Mouse (Mus musculus): Measurements from ENCODE around the gene Rpl5. TPM values are rescaled to one million over a fixed set of nuclear protein-coding genes. Genes with fewer than 3 reads are reported as not detected.
"Not testable (repeated sequence)": the region's sequence is repeated elsewhere in the genome, so short reads cannot be mapped to it uniquely, and the experiment has no call there.

Gene Rpl5
- total RNA-seq, 2 experiments from 2014 or later = 36.7 to 45.6 TPM

DNA sequence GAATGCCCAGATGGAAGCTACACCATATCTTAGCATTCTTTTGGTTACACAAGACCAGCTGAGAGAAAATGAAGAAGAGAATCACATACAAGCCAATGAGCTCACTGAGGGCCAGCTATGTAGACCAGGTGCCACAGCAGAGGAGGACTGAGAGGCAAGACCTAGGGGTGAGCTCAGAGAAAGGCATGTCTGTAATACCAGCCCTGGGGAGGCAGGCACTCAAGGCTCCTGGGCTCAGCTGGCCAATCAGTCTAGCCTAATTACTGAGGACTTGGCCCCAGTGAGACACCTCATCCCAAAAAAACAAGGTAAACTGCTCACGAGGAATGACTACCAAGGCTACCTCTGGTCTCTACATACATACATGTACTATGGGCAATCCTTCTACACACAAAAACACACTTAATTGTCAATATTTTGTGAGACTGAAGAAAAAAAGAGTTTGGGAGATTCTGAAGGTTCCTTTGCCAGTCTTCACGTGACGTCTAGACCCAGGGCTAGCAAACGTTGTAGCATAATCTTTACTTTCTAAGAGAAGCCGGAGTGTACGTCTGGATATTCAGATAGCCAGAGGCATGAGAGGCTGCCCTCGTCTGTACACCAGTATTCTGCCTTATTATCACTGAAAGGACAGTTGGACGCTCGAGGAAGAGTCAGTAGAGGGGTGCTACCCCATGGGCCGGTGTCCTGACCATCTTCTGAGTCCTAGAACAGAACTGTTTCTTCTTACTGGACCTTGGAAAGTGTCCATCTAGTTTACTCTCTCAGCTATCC lies 34.7 kb downstream of the Rpl5 start:
- no peak for DNase-seq
- intact Hi-C loops (cut with DNase I; ENCODE audit: low total_unique reads) = no loop called here

DNA sequence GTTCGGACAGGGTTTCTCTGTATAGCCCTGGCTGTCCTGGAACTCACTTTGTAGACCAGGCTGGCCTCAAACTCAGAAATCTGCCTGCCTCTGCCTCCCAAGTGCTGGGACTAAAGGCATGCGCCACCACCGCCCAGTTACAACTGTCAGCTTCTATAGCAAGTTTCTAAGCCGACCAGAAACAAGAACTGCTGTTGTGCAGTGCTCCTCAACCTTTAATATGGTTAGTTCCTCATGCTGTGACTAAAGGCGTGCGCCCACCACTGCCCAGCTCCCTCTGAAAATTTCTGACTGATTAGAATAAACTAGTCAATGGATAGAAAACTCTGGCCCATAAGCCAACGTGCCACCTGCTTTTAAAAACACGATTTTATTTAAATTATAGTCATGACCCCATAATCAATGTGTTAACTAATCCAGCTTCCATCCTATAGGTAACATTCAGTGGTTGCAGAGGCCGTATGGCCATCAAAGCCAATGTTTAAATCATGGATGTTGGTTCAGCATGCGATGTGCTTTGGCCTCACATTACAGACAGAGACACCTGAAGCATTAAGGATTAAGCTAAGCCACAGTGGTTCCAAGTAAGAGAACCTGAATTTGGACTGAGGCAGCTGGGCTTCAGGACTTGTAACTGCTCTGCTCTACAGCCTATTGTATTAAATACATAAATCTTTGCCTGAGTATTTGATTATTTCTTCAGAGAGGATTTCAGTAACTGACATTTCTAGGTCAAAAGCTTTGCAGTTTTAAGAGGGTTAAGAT lies 36.5 kb downstream of the Rpl5 start:
- intact Hi-C loops (cut with DNase I; ENCODE audit: low total_unique reads) = no loop called here
- DNase-seq = no peak

DNA sequence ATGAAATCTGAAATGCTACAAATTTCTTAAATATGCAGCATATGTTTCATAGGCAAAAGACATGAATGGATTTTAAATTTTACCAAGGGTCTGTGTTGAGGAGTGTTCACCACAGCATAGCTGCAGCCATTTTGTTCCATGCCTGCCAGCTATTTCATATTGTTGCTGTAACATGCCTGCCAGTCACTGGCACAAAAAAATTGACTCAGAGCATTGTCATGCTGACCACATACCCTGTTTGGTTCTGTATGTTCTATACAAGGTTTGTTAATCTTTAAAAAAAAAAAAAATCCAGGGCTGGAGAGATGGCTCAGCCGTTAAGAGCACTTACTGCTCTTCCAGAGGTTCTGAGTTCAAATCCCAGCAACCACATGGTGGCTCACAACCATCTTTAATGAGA lies 38.2 kb downstream of the Rpl5 start:
- DNase-seq; intact Hi-C loops (cut with DNase I; ENCODE audit: low total_unique reads): not testable (repeated sequence)

DNA sequence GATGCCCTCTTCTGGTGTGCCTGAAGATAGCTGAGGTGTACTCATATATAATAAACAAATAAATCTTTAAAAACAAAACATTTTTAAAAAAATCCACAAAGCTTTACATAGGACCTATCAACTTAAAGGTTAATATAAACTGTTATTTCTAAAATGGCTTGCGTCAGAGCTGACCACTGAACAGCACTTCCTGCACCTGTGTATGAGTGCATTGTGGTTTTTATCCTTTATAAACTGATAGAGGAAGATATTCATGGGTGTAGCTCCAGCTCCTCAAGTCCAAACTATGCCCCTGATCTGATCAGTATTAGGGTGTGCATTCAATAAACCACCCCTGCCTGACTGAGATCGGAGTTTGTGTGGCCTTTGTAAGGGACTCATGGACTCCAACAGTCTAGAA lies 38.6 kb downstream of the Rpl5 start:
- no peak for DNase-seq
- intact Hi-C loops (cut with DNase I; ENCODE audit: low total_unique reads) = no loop called here

DNA sequence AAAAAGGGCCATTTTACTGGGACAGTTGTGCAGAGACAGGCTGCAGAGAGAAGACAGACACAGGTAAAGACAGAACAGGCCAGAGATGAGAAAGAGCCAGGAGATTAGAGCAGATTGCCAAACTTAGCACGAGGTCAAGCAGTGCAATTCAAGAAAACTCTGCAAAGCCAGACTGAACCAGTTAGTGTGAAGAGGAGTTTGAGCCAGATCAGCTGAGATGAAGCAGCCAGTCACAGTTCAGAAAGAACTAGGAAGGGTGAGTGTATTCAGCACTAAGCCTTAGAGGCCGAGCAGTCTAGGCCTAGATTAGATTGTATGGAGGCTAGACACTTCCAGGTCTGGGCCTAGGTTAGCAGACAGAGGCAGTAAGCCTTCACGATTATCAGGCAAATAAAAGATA lies 39.4 kb downstream of the Rpl5 start:
- DNase-seq = no peak
- intact Hi-C loops (cut with DNase I; ENCODE audit: low total_unique reads) = no loop called here

DNA sequence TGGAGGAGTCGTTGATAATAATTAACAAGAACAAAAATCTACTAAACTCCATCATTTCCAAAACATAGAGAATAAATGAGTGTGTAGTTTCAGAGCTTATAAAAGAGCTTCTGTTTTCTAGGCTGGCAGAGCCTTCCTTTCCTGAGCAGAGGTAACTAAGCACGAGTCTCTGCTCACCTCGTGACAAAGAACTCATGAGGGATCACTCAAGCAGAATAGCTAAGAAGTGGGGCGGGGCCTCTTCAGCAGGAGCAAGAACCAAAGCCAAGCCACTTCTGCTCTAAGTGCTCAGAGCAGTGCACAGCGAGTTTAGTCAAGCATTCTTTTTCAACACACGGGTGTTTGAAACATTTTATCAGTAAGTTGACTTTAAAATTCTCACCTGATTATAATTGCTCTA lies 40.9 kb downstream of the Rpl5 start:
- intact Hi-C loops (cut with DNase I; ENCODE audit: low total_unique reads) = no loop called here

DNA sequence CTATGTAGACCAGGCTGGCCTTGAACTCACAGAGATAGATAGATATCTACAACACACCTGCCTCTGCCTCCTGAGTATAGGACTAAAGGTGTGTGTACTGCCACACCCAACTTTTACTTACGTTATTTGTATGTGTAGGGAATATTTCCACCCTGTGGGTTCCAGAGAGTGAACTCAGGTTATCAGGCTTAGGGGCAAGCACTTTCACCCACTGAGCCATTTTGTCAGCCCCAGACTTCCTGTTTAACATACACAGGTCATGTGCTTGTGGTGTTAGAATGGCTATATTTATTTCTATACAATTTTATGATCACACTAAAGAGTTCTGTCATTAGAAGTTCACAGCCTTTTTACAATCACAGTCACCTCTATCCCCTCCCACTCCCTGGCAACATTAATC lies 42.6 kb downstream of the Rpl5 start:
- no peak for DNase-seq
- intact Hi-C loops (cut with DNase I; ENCODE audit: low total_unique reads) = no loop called here

More for the DNA sequence above, 40.9 kb downstream of the Rpl5 start:
- no peak for DNase-seq

DNA sequence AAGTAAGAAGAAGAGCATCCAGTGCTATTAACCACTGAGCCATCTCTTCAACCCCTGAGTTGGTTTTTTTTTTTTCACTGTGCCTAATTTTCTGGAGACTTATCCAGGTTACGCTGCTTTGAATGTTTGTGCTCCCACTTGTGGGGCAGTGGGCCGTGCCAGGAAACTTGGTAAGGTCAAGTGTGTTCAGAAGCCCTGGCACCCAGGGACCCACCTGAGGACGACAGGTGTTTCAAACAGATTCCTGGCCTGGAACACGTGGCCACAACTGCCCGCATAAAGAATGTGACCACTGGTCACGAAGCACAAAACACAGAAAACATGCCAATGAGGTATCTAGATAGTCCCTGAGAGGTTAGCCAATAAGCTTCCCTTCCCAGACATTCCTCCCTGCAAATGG lies 43.2 kb downstream of the Rpl5 start:
- intact Hi-C loops (cut with DNase I; ENCODE audit: low total_unique reads) = no loop called here
- no peak for DNase-seq

DNA sequence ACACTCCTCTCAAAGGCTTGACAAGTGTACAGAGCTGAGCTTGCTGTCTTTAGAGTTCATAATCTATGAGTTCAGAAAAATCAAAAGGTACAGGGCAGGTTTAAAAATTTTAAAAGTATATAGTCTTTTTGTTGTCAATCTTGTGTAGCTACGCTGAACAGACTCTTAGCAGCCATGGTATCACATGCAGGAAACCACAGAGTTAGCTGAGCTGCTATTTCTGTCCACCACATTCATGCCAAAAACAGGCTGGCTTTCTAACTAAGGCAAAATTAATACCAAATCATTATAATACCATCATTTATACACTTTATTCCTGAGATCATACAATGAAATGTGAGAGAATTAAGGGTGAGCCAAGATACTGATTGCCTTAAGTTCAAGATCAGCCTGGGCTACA lies 46.2 kb downstream of the Rpl5 start:
- no peak for DNase-seq
- intact Hi-C loops (cut with DNase I; ENCODE audit: low total_unique reads) = no loop called here

DNA sequence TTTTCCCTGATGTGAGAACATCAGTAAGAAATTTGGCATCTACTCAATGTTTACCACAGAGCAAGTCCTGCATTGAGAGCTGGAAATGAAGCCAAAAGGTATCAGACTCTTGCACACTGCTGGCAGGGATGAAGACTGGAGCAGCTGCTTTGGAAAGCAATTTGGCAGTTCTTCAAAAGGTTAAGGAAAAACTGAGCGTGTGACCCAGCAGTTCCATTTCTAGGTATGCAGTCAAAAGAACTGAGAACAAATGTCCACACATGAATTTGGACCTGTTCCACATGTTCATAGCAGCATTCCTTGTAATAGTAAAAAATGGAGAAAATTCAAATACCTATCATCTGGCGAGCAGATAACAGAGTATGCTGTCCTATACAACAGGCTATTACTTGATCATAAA lies 47.2 kb downstream of the Rpl5 start:
- no peak for DNase-seq
- intact Hi-C loops (cut with DNase I; ENCODE audit: low total_unique reads) = no loop called here

DNA sequence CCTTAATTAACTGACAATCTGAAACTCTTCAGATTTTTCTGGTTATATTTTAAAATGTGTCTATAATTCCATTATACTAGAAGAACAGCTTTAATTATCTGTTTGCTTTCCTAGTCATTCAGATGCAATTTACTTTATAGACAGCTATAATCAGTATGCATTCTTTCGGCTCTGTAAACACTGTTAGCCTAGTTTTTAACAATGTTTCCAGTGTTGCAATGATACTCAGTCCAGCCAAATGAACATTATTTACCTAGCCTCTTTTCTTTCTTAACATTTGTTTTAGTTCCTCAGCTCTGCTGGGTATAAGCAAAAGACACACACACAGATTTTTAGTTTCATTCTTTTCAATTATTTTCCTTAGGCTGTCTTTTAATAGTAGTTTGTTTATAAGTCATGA lies 48.6 kb downstream of the Rpl5 start:
- intact Hi-C loops (cut with DNase I; ENCODE audit: low total_unique reads) = no loop called here
- no peak for DNase-seq

DNA sequence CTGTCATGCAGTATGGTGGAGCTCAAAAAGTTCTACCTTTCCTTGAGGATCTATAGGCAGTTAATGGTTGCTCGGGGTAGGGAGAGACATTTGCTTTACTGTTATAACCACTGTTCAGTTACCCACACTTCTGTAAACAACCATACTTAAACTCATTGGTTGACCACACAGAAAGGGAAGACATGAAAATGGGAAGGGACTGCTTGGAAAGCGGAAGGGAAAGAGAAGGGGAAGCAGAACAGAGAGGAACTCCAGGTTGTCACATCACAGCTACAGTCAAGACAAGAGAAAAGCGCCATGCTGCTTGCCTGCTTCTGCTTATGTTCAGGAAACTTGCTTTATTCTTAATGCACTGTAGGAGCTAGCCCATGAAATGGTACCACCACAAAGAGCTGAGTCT lies 49.3 kb downstream of the Rpl5 start:
- intact Hi-C loops (cut with DNase I; ENCODE audit: low total_unique reads) = no loop called here
- no peak for DNase-seq

DNA sequence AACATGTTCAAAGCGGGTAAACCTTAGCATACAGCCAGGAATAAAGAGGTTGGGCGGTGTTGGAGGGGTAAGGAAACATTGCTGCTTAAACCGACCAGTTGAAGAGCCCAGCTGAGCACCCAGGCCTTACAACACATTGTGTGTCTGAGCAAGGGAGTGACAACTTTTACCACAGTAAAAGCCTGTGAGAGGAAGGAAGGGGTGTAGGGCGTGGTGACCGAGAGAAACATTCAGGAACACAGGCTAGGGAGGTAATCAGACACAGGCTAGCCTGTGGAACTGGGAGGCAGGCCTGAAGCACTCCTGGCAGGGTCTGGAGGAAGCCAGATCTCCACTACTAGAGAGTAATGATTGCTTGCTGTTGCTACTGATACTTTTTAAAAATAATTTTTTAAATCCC lies 50.3 kb downstream of the Rpl5 start:
- no peak for DNase-seq
- intact Hi-C loops (cut with DNase I; ENCODE audit: low total_unique reads) = no loop called here

Other genes with a start within 250 kb of the Rpl5 start
- gene Gfi1, start 174.5 kb upstream of the Rpl5 start, total RNA-seq (2021) = not detected
- not detected for gene Ube2d2b, start 70.4 kb upstream of the Rpl5 start, total RNA-seq (2021)
- gene Evi5, start 25.4 kb upstream of the Rpl5 start, total RNA-seq (2021) = 10 to 100 TPM; 16.6 to 17.4 TPM
- 10 to 100 TPM; 30.2 to 36.7 TPM for gene Fam69a, start 86.6 kb downstream of the Rpl5 start, total RNA-seq (2021)
- gene Mtf2, start 165.2 kb downstream of the Rpl5 start, total RNA-seq (2021) = 10 to 100 TPM; 13.7 to 13.9 TPM
- gene Tmed5, start 232.1 kb downstream of the Rpl5 start, total RNA-seq (2021) = 10 to 100 TPM; 19.7 to 20.7 TPM
- gene Ccdc18, start 232.4 kb downstream of the Rpl5 start, total RNA-seq (2021) = under 1 TPM; 0.42 to 0.43 TPM

Measured in gastrocnemius, postnatal 14 days (tissue).